Mouse (Mus musculus) intestine, postnatal 0 days (tissue): ENCODE measurements around the gene Scamp3. TPM values are rescaled to one million over a fixed set of nuclear protein-coding genes. Genes with fewer than 3 reads are reported as not detected.

Source experiments
- ATAC-seq: fragments of 200-750 bp; cut with Nextera tagmentation; 2 replicates; pipeline ENCODE4 v1.8.0; 2017; ENCODE audit warnings: mild to moderate bottlenecking, moderate TSS enrichment, moderate library complexity
- H3K27ac ChIP-seq: fragments of 300-500 bp; sonication (generic); 2 replicates; pipeline ENCODE4 v1.5.1; 2014; ENCODE audit warnings: mild to moderate bottlenecking, low read depth, low read length, moderate library complexity
- H3K27me3 ChIP-seq: fragments of 300-500 bp; sonication (generic); replicated peaks from 2 replicates; pipeline ENCODE4 v1.6.1; 2014; ENCODE audit warnings: low read length, mixed read lengths; ENCODE audit not compliant: control insufficient read depth, insufficient read depth
- H3K36me3 ChIP-seq: fragments of 300-500 bp; sonication (generic); 2 replicates; pipeline ENCODE4 v1.6.1; 2014; ENCODE audit warnings: mild to moderate bottlenecking, moderate library complexity; ENCODE audit not compliant: control insufficient read depth, insufficient read depth
- H3K4me1 ChIP-seq: fragments of 300-500 bp; sonication (generic); replicated peaks from 2 replicates; pipeline ENCODE4 v1.6.1; 2014; ENCODE audit warnings: antibody characterized with exemption, low read length, mixed read lengths; ENCODE audit not compliant: control insufficient read depth, insufficient read depth
- H3K4me2 ChIP-seq: fragments of 300-500 bp; sonication (generic); replicated peaks from 2 replicates; pipeline ENCODE4 v1.6.1; 2014; ENCODE audit warnings: low read depth, mild to moderate bottlenecking, moderate library complexity
- H3K4me3 ChIP-seq: fragments of 300-500 bp; sonication (generic); 2 replicates; pipeline ENCODE4 v1.5.1; 2014; ENCODE audit warnings: low read depth, low read length
- H3K9ac ChIP-seq: fragments of 300-500 bp; sonication (generic); 2 replicates; pipeline ENCODE4 v1.6.1; 2014; ENCODE audit warnings: mild to moderate bottlenecking, low read depth, low read length
- H3K9me3 ChIP-seq: fragments of 300-500 bp; sonication (generic); 2 replicates; pipeline ENCODE4 v1.6.1; 2016; ENCODE audit warnings: mixed run types; ENCODE audit not compliant: control insufficient read depth
- CTCF ChIP-seq: sonication (generic); IDR thresholded peaks from 2 replicates; pipeline ENCODE4 v1.5.1; 2016; ENCODE audit warnings: low read depth, mild to moderate bottlenecking, control low read depth, antibody characterized with exemption, moderate library complexity
- WGBS: fragments of 180-500 bp; shearing (Covaris S2); extraction: QIAGEN DNeasy Blood & Tissue Kit; methylation state at CpG from one replicate; pipeline ENCODE4 v1.1.7; 2014; 5-methylcytosine and 5-hydroxymethylcytosine counted together
- polyA plus RNA-seq: library from polyadenylated mRNA; unstranded; fragments of >200 nt; fragmentation: Nextera tagmentation; extraction: Ambion mirVana; gene quantifications from 2 replicates; pipeline ENCODE4 v1.2.1, GENCODE M21; 2015

Gene Scamp3
- polyA plus RNA-seq, 1 experiment from 2014 or later: 80.5 TPM

- no peaks in the 10 kb centered on the region for H3K4me1 ChIP-seq
- peak overlapping the region; percentile 72 for H3K4me2 ChIP-seq
- H3K9ac ChIP-seq: peak overlapping the region; percentile 76
- no peaks in the 10 kb centered on the region for H3K9me3 ChIP-seq
- no peak for TF ChIP-seq CTCF
- peaks cover 39% of the 10 kb centered on the region for H3K36me3 ChIP-seq
- H3K4me3 ChIP-seq: peak overlapping the region; percentile 65
- no peaks in the 10 kb centered on the region for H3K27me3 ChIP-seq
- WGBS: 36% methylated on average over 5 of the region's 5 CpGs
- peak overlapping the region; percentile 16; the same call in 1 of the 2 replicates for H3K27ac ChIP-seq
- peak; percentile 7; the same call in 1 of the 2 replicates for ATAC-seq
These were observed 25.9 kb downstream of the Scamp3 start for GRCm38 (mm10) chr3:89203142-89203514.

GRCm38 (mm10) chr3:89206079-89206478, 28.8 kb downstream of the Scamp3 start:
- Histone ChIP-seq H3K4me1 (no peaks in the 10 kb centered on the region), H3K36me3 (peaks cover 66% of the 10 kb centered on the region), H3K27ac (no peak overlapping the region), H3K4me2 (no peak overlapping the region), H3K9ac (no peak overlapping the region), H3K27me3 (no peaks in the 10 kb centered on the region), H3K4me3 (no peak overlapping the region), H3K9me3 (no peaks in the 10 kb centered on the region)
- ATAC-seq: no peak
- 91% methylated on average over 7 of the region's 7 CpGs for WGBS
- no peak for TF ChIP-seq CTCF

GRCm38 (mm10) chr3:89206695-89207094, 29.4 kb downstream of the Scamp3 start:
- Histone ChIP-seq H3K9ac (no peak overlapping the region), H3K4me1 (no peaks in the 10 kb centered on the region), H3K9me3 (no peaks in the 10 kb centered on the region), H3K27me3 (no peaks in the 10 kb centered on the region), H3K4me3 (no peak overlapping the region), H3K36me3 (peaks cover 66% of the 10 kb centered on the region), H3K4me2 (no peak overlapping the region), H3K27ac (no peak overlapping the region)
- 74% methylated on average over 2 of the region's 2 CpGs for WGBS
- TF ChIP-seq CTCF: no peak
- no peak for ATAC-seq

- TF ChIP-seq CTCF: no peak
- Histone ChIP-seq H3K27me3 (no peaks in the 10 kb centered on the region), H3K27ac (no peak overlapping the region), H3K4me2 (no peak overlapping the region), H3K9ac (no peak overlapping the region), H3K4me3 (no peak overlapping the region), H3K36me3 (peaks cover 66% of the 10 kb centered on the region), H3K9me3 (no peaks in the 10 kb centered on the region), H3K4me1 (peaks cover 8% of the 10 kb centered on the region; the same call in 1 of the 2 replicates)
- ATAC-seq: no peak
- WGBS: 91% methylated on average over 13 of the region's 13 CpGs
These were observed 30.9 kb downstream of the Scamp3 start for GRCm38 (mm10) chr3:89208075-89208657.

- H3K4me1 ChIP-seq: peaks cover 8% of the 10 kb centered on the region; the same call in 1 of the 2 replicates
- no peaks in the 10 kb centered on the region for H3K9me3 ChIP-seq
- peaks cover 66% of the 10 kb centered on the region for H3K36me3 ChIP-seq
- H3K4me3 ChIP-seq: no peak overlapping the region
- no peaks in the 10 kb centered on the region for H3K27me3 ChIP-seq
- TF ChIP-seq CTCF: no peak
- 83% methylated on average over 6 of the region's 6 CpGs for WGBS
- ATAC-seq: no peak
- no peak overlapping the region for H3K9ac ChIP-seq
- H3K27ac ChIP-seq: no peak overlapping the region
- no peak overlapping the region for H3K4me2 ChIP-seq
These were observed 31.5 kb downstream of the Scamp3 start for GRCm38 (mm10) chr3:89208736-89209135.

GRCm38 (mm10) chr3:89209731-89210130, 32.5 kb downstream of the Scamp3 start:
- H3K9ac ChIP-seq: no peak overlapping the region
- 95% methylated on average over 7 of the region's 7 CpGs for WGBS
- ATAC-seq: no peak

More at GRCm38 (mm10) chr3:89209731-89210130, 32.5 kb downstream of the Scamp3 start:
- Histone ChIP-seq H3K36me3 (peaks cover 57% of the 10 kb centered on the region), H3K4me3 (no peak overlapping the region), H3K27me3 (no peaks in the 10 kb centered on the region), H3K27ac (no peak overlapping the region), H3K9me3 (no peaks in the 10 kb centered on the region), H3K4me2 (no peak overlapping the region), H3K4me1 (peaks cover 13% of the 10 kb centered on the region; the same call in 1 of the 2 replicates)
- TF ChIP-seq CTCF: no peak
